Mouse (Mus musculus): ENCODE measurements at regions not wholly inside any gene's neighbourhood (a gene's known extent, or its start where the extent isn't known, plus 50 kb on each side); places are given as distances from the start of the nearest gene placed in this dataset.

- H3K4me3 ChIP-seq (ENCODE audit: low read depth, low read length), result no peak overlapping the region
- no peaks in the 10 kb centered on the region for H3K27me3 ChIP-seq (replicated peaks; ENCODE audit: control insufficient read depth, insufficient read depth, low read length)
- H3K4me1 ChIP-seq (replicated peaks; ENCODE audit: control insufficient read depth, insufficient read depth, low read length), result no peaks in the 10 kb centered on the region
- H3K9me3 ChIP-seq (ENCODE audit: control insufficient read depth), result no peaks in the 10 kb centered on the region
- H3K27ac ChIP-seq (ENCODE audit: low read depth, low read length), result no peak overlapping the region
- no peaks in the 10 kb centered on the region for H3K36me3 ChIP-seq (ENCODE audit: control insufficient read depth, insufficient read depth)
- H3K9ac ChIP-seq (ENCODE audit: low read depth, low read length), result no peak overlapping the region
- WGBS, result 56% methylated on average over 10 of the region's 10 CpGs
- ATAC-seq, result no peak
- no peak overlapping the region for H3K4me2 ChIP-seq (replicated peaks; ENCODE audit: low read depth)
- peak; percentile 45 for TF ChIP-seq CTCF (IDR thresholded peaks at IDR 0.05; ENCODE audit: low read depth)
These were observed 98.1 kb downstream of the Kdr start for GRCm38 (mm10) chr5:75880088-75880684.

DNA sequence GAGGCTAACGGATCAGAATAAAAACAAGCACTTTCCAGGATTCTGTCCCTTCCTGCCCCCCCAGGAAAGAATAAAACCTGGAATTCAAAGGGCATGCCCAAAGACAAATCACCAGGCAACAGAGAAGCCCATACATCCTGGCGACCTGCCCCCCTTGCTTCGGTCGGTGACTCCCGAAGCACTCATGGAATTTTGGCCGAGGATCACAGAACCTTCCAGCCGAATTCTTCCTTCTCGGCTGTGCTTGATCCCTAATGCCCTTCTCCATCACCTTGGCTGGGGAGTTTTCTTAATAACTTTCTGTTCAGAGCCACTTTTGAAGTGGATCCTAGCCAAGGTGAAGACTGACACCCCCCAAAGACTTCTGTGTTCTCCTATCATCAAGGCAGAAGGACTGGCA, 99.9 kb downstream of the Kdr start:
- Histone ChIP-seq H3K4me3 (ENCODE audit: low read depth, low read length) (no peak overlapping the region), H3K27me3 (replicated peaks; ENCODE audit: control insufficient read depth, insufficient read depth, low read length) (no peaks in the 10 kb centered on the region), H3K9me3 (ENCODE audit: control insufficient read depth) (no peaks in the 10 kb centered on the region), H3K27ac (ENCODE audit: low read depth, low read length) (no peak overlapping the region), H3K4me1 (replicated peaks; ENCODE audit: control insufficient read depth, insufficient read depth, low read length) (no peaks in the 10 kb centered on the region), H3K36me3 (ENCODE audit: control insufficient read depth, insufficient read depth) (no peaks in the 10 kb centered on the region), H3K4me2 (replicated peaks; ENCODE audit: low read depth) (no peak overlapping the region), H3K9ac (ENCODE audit: low read depth, low read length) (no peak overlapping the region)
- no peak for ATAC-seq
- no peak for TF ChIP-seq CTCF (IDR thresholded peaks at IDR 0.05; ENCODE audit: low read depth)
- WGBS, result 76% methylated on average over 8 of the region's 8 CpGs

DNA sequence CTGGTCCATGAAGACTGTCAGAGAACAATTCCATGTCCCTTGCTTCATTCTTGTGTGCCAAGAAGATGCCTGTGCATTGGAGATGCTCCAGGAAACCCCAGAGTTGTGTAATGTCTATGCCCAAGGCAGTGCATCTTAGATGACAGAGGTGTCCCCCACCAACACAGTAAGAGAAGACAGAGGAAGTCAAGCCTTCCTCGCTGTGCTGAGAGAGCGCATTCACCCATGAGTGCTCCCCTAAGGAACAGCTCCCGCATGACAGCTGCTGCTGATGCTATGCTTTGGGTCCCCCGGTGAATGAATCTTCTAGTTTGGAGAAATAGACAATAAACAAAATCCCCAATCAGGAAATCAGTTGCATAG, 100.7 kb downstream of the Kdr start:
- 72% methylated on average over 4 of the region's 4 CpGs for WGBS
- Histone ChIP-seq H3K9me3 (ENCODE audit: control insufficient read depth) (no peaks in the 10 kb centered on the region), H3K4me1 (replicated peaks; ENCODE audit: control insufficient read depth, insufficient read depth, low read length) (no peaks in the 10 kb centered on the region), H3K27me3 (replicated peaks; ENCODE audit: control insufficient read depth, insufficient read depth, low read length) (no peaks in the 10 kb centered on the region), H3K4me3 (ENCODE audit: low read depth, low read length) (no peak overlapping the region), H3K4me2 (replicated peaks; ENCODE audit: low read depth) (no peak overlapping the region), H3K9ac (ENCODE audit: low read depth, low read length) (no peak overlapping the region), H3K36me3 (ENCODE audit: control insufficient read depth, insufficient read depth) (no peaks in the 10 kb centered on the region), H3K27ac (ENCODE audit: low read depth, low read length) (no peak overlapping the region)
- TF ChIP-seq CTCF (IDR thresholded peaks at IDR 0.05; ENCODE audit: low read depth), result no peak
- no peak for ATAC-seq

DNA sequence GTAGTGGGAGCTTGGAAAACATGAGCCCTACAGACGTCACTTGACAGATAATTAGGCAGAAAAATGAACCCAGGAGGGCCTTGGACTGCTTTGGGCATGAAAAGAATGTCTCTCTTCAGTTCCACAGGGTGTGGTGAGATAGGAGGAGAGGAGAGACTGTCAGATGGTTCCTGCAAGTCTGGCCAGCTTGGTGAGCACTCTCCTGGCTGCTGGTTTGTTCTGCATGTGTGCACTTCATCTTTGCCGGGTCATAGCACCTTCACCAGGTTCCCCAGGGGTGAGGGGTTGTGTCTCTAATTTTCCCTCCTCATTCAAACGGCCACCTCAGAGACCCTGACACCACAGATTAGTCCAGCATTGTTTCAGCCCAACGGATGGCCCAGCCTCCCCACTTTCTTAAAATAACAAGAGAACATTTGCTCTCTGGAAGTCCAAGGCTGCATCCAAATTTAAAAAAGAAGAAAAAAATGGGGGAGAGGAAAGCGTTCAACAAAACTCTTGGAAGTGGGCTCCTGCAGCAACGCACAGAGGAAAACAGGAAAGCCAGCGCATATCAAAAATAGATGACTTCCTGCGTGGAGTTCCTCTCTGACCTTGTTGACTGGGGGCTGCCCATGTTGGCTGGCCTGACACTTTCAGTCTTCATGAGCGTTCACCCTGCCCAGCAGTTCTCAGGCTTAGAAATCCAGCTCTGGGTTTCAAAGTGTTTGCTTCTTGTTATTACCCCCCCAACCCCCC, 101.2 kb downstream of the Kdr start:
- H3K4me1 ChIP-seq (replicated peaks; ENCODE audit: control insufficient read depth, insufficient read depth, low read length), result no peaks in the 10 kb centered on the region
- no peak overlapping the region for H3K27ac ChIP-seq (ENCODE audit: low read depth, low read length)
- H3K4me3 ChIP-seq (ENCODE audit: low read depth, low read length), result no peak overlapping the region
- no peak overlapping the region for H3K4me2 ChIP-seq (replicated peaks; ENCODE audit: low read depth)
- H3K27me3 ChIP-seq (replicated peaks; ENCODE audit: control insufficient read depth, insufficient read depth, low read length), result no peaks in the 10 kb centered on the region
- no peak overlapping the region for H3K9ac ChIP-seq (ENCODE audit: low read depth, low read length)
- no peaks in the 10 kb centered on the region for H3K9me3 ChIP-seq (ENCODE audit: control insufficient read depth)
- 58% methylated on average over 9 of the region's 9 CpGs for WGBS
- no peaks in the 10 kb centered on the region for H3K36me3 ChIP-seq (ENCODE audit: control insufficient read depth, insufficient read depth)
- no peak for TF ChIP-seq CTCF (IDR thresholded peaks at IDR 0.05; ENCODE audit: low read depth)
- ATAC-seq, result no peak

- Histone ChIP-seq H3K4me1 (replicated peaks; ENCODE audit: control insufficient read depth, insufficient read depth, low read length) (no peaks in the 10 kb centered on the region), H3K4me2 (replicated peaks; ENCODE audit: low read depth) (no peak overlapping the region), H3K36me3 (ENCODE audit: control insufficient read depth, insufficient read depth) (no peaks in the 10 kb centered on the region), H3K27ac (ENCODE audit: low read depth, low read length) (no peak overlapping the region), H3K9ac (ENCODE audit: low read depth, low read length) (no peak overlapping the region), H3K27me3 (replicated peaks; ENCODE audit: control insufficient read depth, insufficient read depth, low read length) (no peaks in the 10 kb centered on the region), H3K4me3 (ENCODE audit: low read depth, low read length) (no peak overlapping the region), H3K9me3 (ENCODE audit: control insufficient read depth) (no peaks in the 10 kb centered on the region)
- WGBS, result 24% methylated on average over 8 of the region's 8 CpGs
- TF ChIP-seq CTCF (IDR thresholded peaks at IDR 0.05; ENCODE audit: low read depth), result peak; percentile 92
- ATAC-seq, result no peak
These were observed 107.1 kb downstream of the Kdr start for GRCm38 (mm10) chr5:75871120-75871519.

GRCm38 (mm10) chr5:75870666-75871065, 107.6 kb downstream of the Kdr start:
- no peak overlapping the region for H3K4me3 ChIP-seq (ENCODE audit: low read depth, low read length)
- H3K4me2 ChIP-seq (replicated peaks; ENCODE audit: low read depth), result no peak overlapping the region
- no peak for ATAC-seq
- no peak for TF ChIP-seq CTCF (IDR thresholded peaks at IDR 0.05; ENCODE audit: low read depth)
- no peaks in the 10 kb centered on the region for H3K36me3 ChIP-seq (ENCODE audit: control insufficient read depth, insufficient read depth)
- no peaks in the 10 kb centered on the region for H3K4me1 ChIP-seq (replicated peaks; ENCODE audit: control insufficient read depth, insufficient read depth, low read length)
- H3K9ac ChIP-seq (ENCODE audit: low read depth, low read length), result no peak overlapping the region
- no peaks in the 10 kb centered on the region for H3K9me3 ChIP-seq (ENCODE audit: control insufficient read depth)
- no peaks in the 10 kb centered on the region for H3K27me3 ChIP-seq (replicated peaks; ENCODE audit: control insufficient read depth, insufficient read depth, low read length)
- 73% methylated on average over 14 of the region's 14 CpGs for WGBS
- H3K27ac ChIP-seq (ENCODE audit: low read depth, low read length), result no peak overlapping the region

All from intestine, postnatal 0 days (tissue).